In genomic region chr1:164780851-164781510, GRCm38 (mm10) we compare ENCODE assay signal across 22 mouse cellular contexts. TPM values are rescaled to one million over a fixed set of nuclear protein-coding genes. Genes with fewer than 3 reads are reported as not detected.
DNase-seq lines count a peak whose midpoint lies in the region; ATAC-seq and TF ChIP-seq lines count a peak whose summit lies in the region.
"Had no signal": no experiment of that assay in that cellular context is flagged by ENCODE, and none has a peak within 500 bp of the region (broad histone marks: within the 10 kb centered on the region; RNA-seq: fewer than 3 reads in every experiment).

No protein-coding gene starts in this region.

- 0 out of 2 replicates have a peak, but pooled peaks cover 2% of the 10 kb centered on the region for H3K9me3 ChIP-seq in heart, embryonic 12.5 days (replicated peaks)
- H3K9me3 ChIP-seq: forebrain, embryonic 15.5 days; neural tube, embryonic 13.5 days had no signal

- H3K36me3 ChIP-seq in heart, embryonic 12.5 days: no peaks in the 10 kb centered on the region
- H3K36me3 ChIP-seq: embryonic facial prominence, embryonic 10.5 days; forebrain, embryonic 15.5 days; neural tube, embryonic 13.5 days had no signal

- TF ChIP-seq CTCF in layer of hippocampus, adult 2 months (conservative IDR thresholded peaks at IDR 0.05): no peak

- H3K27ac ChIP-seq in heart, embryonic 12.5 days (ENCODE audit: poor library complexity, severe bottlenecking): peak overlapping the region; percentile 48; the same call in 1 of the 2 replicates
- 0 out of 2 replicates have a peak overlapping the region, but pooled peaks have one; percentile 39 for H3K27ac ChIP-seq in layer of hippocampus, adult 2 months
- H3K27ac ChIP-seq: embryonic facial prominence, embryonic 10.5 days; forebrain, embryonic 15.5 days; neural tube, embryonic 13.5 days had no signal

- peak overlapping the region; percentile 21; the same call in 1 of the 2 replicates for H3K9ac ChIP-seq in heart, embryonic 12.5 days
- H3K9ac ChIP-seq: forebrain, embryonic 15.5 days; liver, postnatal 0 days; neural tube, embryonic 13.5 days had no signal

- ATAC-seq in cerebellum, adult (ENCODE audit: insufficient number of reproducible peaks, low FRiP score, low TSS enrichment): peak; percentile 68
- ATAC-seq in heart, embryonic 12.5 days (ENCODE audit: insufficient number of reproducible peaks, low FRiP score): no peak
- ATAC-seq: CD4-positive, CD25-positive, alpha-beta regulatory T cell, adult 4 months; forebrain, embryonic 15.5 days; intestine, embryonic 16.5 days; liver, postnatal 0 days had no signal

- 43% methylated on average over 7 of the region's 7 CpGs for WGBS in heart, embryonic 12.5 days

- H3K4me1 ChIP-seq in heart, embryonic 12.5 days (replicated peaks): peaks cover 21% of the 10 kb centered on the region
- H3K4me1 ChIP-seq: forebrain, embryonic 15.5 days; neural tube, embryonic 13.5 days had no signal

- H3K27me3 ChIP-seq in heart, embryonic 12.5 days (replicated peaks): no peaks in the 10 kb centered on the region
- H3K27me3 ChIP-seq: forebrain, embryonic 15.5 days; neural tube, embryonic 13.5 days had no signal

- H3K4me2 ChIP-seq in heart, embryonic 12.5 days: no peak overlapping the region
- H3K4me2 ChIP-seq: forebrain, embryonic 15.5 days; neural tube, embryonic 13.5 days had no signal

- no peak overlapping the region for H3K4me3 ChIP-seq in heart, embryonic 12.5 days
- H3K4me3 ChIP-seq in layer of hippocampus, adult 2 months: no peak overlapping the region
- H3K4me3 ChIP-seq: embryonic facial prominence, embryonic 10.5 days; forebrain, embryonic 15.5 days; neural tube, embryonic 13.5 days had no signal

- DNase-seq in cerebellum, adult 9-10 months: no peak
- no peak for DNase-seq in heart, postnatal 4 days
- DNase-seq in layer of hippocampus, adult 2 months (ENCODE audit: low spot score in 2 of 2): no peak
- no peak for DNase-seq in layer of hippocampus, adult 8-10 months (ENCODE audit: low spot score in 2 of 2)
- peak; percentile 41 for DNase-seq in Muller cell, postnatal 12 days (ENCODE audit: inconsistent ontology term)
- DNase-seq in thymus, postnatal 4 days: no peak
- DNase-seq: adrenal gland, postnatal 36 days; kidney, postnatal 36 days; liver, postnatal 0 days; lung, postnatal 14 days had no signal

RNA-seq across cellular contexts. Expression of gene Dpt, which starts 15.5 kb away (rescaled TPM):
- 1.7 and 2.1 TPM in 2 replicates for polyA plus RNA-seq in heart, embryonic 12.5 days (2016; fragmentation: Nextera tagmentation; extraction: Ambion mirVana)
- total RNA-seq in heart, postnatal 4 days (2021): 100 to 1,000 TPM; 164 to 204 TPM
- not detected for total RNA-seq in layer of hippocampus, adult 2 months (2021)
- under 1 TPM in 3 of 4 experiments, not detected in 1; 0.22 to 0.35 (median 0.25) TPM for total RNA-seq in layer of hippocampus, adult 8-10 months (2022)
- total RNA-seq: common myeloid progenitor, adult 5-6 weeks; ES-E14; hematopoietic stem cell, adult 5-6 weeks; megakaryocyte, adult 5-6 weeks had no signal
- polyA plus RNA-seq: forebrain, embryonic 15.5 days; kidney, embryonic 14.5 days had no signal

Comparison
In these comparisons a context has a peak if more than half of its experiments do, and no peak if none do; other contexts are left out.
1. RNA of gene Dpt, which starts 15.5 kb away (total RNA-seq): 164 to 204 TPM in heart, postnatal 4 days; 0.22 to 0.35 TPM in layer of hippocampus, adult 8-10 months and not detected in layer of hippocampus, adult 2 months; every median in the first group is over 100 times any median in the second.